Mouse (Mus musculus) midbrain, embryonic 15.5 days (tissue): ENCODE measurements around the gene Utp14a. TPM values are rescaled to one million over a fixed set of nuclear protein-coding genes. Genes with fewer than 3 reads are reported as not detected.
A peak's percentile ranks its signal among the peaks of the same experiment; 100 is the strongest.

Experiments
- ATAC-seq: fragments of 200-750 bp; cut with Nextera tagmentation; replicated peaks from 2 replicates; pipeline ENCODE4 v1.8.0; 2017; ENCODE audit warnings: moderate TSS enrichment
- H3K27ac ChIP-seq: fragments of 300-500 bp; sonication (generic); 2 replicates; pipeline ENCODE4 v1.5.1; 2015; ENCODE audit warnings: mild to moderate bottlenecking, inconsistent platforms
- H3K27me3 ChIP-seq: fragments of 300-500 bp; sonication (generic); replicated peaks from 2 replicates; pipeline ENCODE4 v1.6.1; 2015; ENCODE audit warnings: inconsistent platforms
- H3K36me3 ChIP-seq: fragments of 300-500 bp; sonication (generic); replicated peaks from 2 replicates; pipeline ENCODE4 v1.6.1; 2015; ENCODE audit warnings: inconsistent platforms
- H3K4me1 ChIP-seq: fragments of 300-500 bp; sonication (generic); 2 replicates; pipeline ENCODE4 v1.6.1; 2015; ENCODE audit warnings: inconsistent platforms
- H3K4me2 ChIP-seq: fragments of 300-500 bp; sonication (generic); 2 replicates; pipeline ENCODE4 v1.6.1; 2015; ENCODE audit warnings: inconsistent platforms, mild to moderate bottlenecking, moderate library complexity
- H3K4me3 ChIP-seq: fragments of 300-500 bp; sonication (generic); 2 replicates; pipeline ENCODE4 v1.5.1; 2015; ENCODE audit warnings: mild to moderate bottlenecking, inconsistent platforms
- H3K9ac ChIP-seq: fragments of 300-500 bp; sonication (generic); 2 replicates; pipeline ENCODE4 v1.6.1; 2015; ENCODE audit warnings: mild to moderate bottlenecking, inconsistent platforms
- H3K9me3 ChIP-seq: fragments of 300-500 bp; sonication (generic); 2 replicates; pipeline ENCODE4 v1.6.1; 2016; ENCODE audit warnings: inconsistent platforms
- WGBS: fragments of 180-500 bp; shearing (Covaris S2); methylation state at CpG from one replicate; pipeline ENCODE4 v1.1.7; 2015; ENCODE audit warnings: mixed read lengths; 5-methylcytosine and 5-hydroxymethylcytosine counted together
- polyA plus RNA-seq: library from polyadenylated mRNA; unstranded; fragments of >200 nt; fragmentation: Nextera tagmentation; extraction: Ambion mirVana; gene quantifications from 2 replicates; pipeline ENCODE4 v1.2.1, GENCODE M21; 2015

Gene Utp14a
- polyA plus RNA-seq, 1 experiment from 2014 or later: 16.0 TPM

- Histone ChIP-seq H3K27ac (no peak overlapping the region), H3K4me2 (no peak overlapping the region), H3K9me3 (no peaks in the 10 kb centered on the region), H3K36me3 (no peaks in the 10 kb centered on the region), H3K9ac (no peak overlapping the region), H3K27me3 (no peaks in the 10 kb centered on the region), H3K4me1 (no peaks in the 10 kb centered on the region), H3K4me3 (no peak overlapping the region)
- 49% methylated on average over 3 of the region's 3 CpGs for WGBS
- ATAC-seq: no peak
Observed at GRCm38 (mm10) chrX:48278103-48278502, 21.4 kb downstream of the Utp14a start.

GRCm38 (mm10) chrX:48284386-48285005, 27.8 kb downstream of the Utp14a start:
- peak; percentile 92 for ATAC-seq
- H3K27me3 ChIP-seq: no peaks in the 10 kb centered on the region
- no peaks in the 10 kb centered on the region for H3K36me3 ChIP-seq
- peak overlapping the region; percentile 45 for H3K4me3 ChIP-seq
- peak overlapping the region; percentile 57 for H3K9ac ChIP-seq
- H3K4me2 ChIP-seq: peak overlapping the region; percentile 56
- 18% methylated on average over 27 of the region's 37 CpGs for WGBS
- H3K4me1 ChIP-seq: no peaks in the 10 kb centered on the region
- H3K9me3 ChIP-seq: no peaks in the 10 kb centered on the region
- H3K27ac ChIP-seq: peak overlapping the region; percentile 91

GRCm38 (mm10) chrX:48285006-48285650, 28.5 kb downstream of the Utp14a start:
- peak; percentile 90 for ATAC-seq
- H3K27ac ChIP-seq: peak overlapping the region; percentile 91
- no peaks in the 10 kb centered on the region for H3K36me3 ChIP-seq
- H3K4me3 ChIP-seq: peak overlapping the region; percentile 45
- no peaks in the 10 kb centered on the region for H3K27me3 ChIP-seq
- H3K9ac ChIP-seq: peak overlapping the region; percentile 57
- H3K4me2 ChIP-seq: peak overlapping the region; percentile 56
- no peaks in the 10 kb centered on the region for H3K4me1 ChIP-seq
- WGBS: 19% methylated on average over 23 of the region's 42 CpGs
- H3K9me3 ChIP-seq: no peaks in the 10 kb centered on the region

- 34% methylated on average over 26 of the region's 34 CpGs for WGBS
- Histone ChIP-seq H3K4me2 (peak overlapping the region; percentile 56), H3K9me3 (no peaks in the 10 kb centered on the region), H3K27me3 (no peaks in the 10 kb centered on the region), H3K4me1 (no peaks in the 10 kb centered on the region), H3K9ac (peak overlapping the region; percentile 32; the same call in 1 of the 2 replicates), H3K27ac (peak overlapping the region; percentile 65), H3K36me3 (no peaks in the 10 kb centered on the region), H3K4me3 (peak overlapping the region; percentile 45)
- ATAC-seq: peak; percentile 70
Observed at GRCm38 (mm10) chrX:48285651-48286021, 29.0 kb downstream of the Utp14a start.

GRCm38 (mm10) chrX:48286488-48286887, 29.8 kb downstream of the Utp14a start:
- Histone ChIP-seq H3K9ac (no peak overlapping the region), H3K9me3 (no peaks in the 10 kb centered on the region), H3K27me3 (no peaks in the 10 kb centered on the region), H3K27ac (no peak overlapping the region), H3K4me2 (no peak overlapping the region), H3K36me3 (no peaks in the 10 kb centered on the region), H3K4me3 (no peak overlapping the region), H3K4me1 (no peaks in the 10 kb centered on the region)
- ATAC-seq: no peak
- WGBS: 25% methylated on average over 6 of the region's 6 CpGs

- 71% methylated on average over 4 of the region's 4 CpGs for WGBS
- Histone ChIP-seq H3K4me3 (no peak overlapping the region), H3K27ac (no peak overlapping the region), H3K9me3 (no peaks in the 10 kb centered on the region), H3K9ac (no peak overlapping the region), H3K4me1 (no peaks in the 10 kb centered on the region), H3K4me2 (no peak overlapping the region), H3K27me3 (no peaks in the 10 kb centered on the region), H3K36me3 (no peaks in the 10 kb centered on the region)
- ATAC-seq: no peak
Observed at GRCm38 (mm10) chrX:48288008-48288407, 31.3 kb downstream of the Utp14a start.

GRCm38 (mm10) chrX:48291413-48291812, 34.8 kb downstream of the Utp14a start:
- 41% methylated on average over 3 of the region's 3 CpGs for WGBS
- Histone ChIP-seq H3K4me3 (no peak overlapping the region), H3K27ac (no peak overlapping the region), H3K9ac (no peak overlapping the region), H3K36me3 (no peaks in the 10 kb centered on the region), H3K4me2 (no peak overlapping the region), H3K4me1 (no peaks in the 10 kb centered on the region), H3K9me3 (no peaks in the 10 kb centered on the region), H3K27me3 (no peaks in the 10 kb centered on the region)
- ATAC-seq: no peak

GRCm38 (mm10) chrX:48305356-48305755, 48.7 kb downstream of the Utp14a start:
- Histone ChIP-seq H3K27me3 (no peaks in the 10 kb centered on the region), H3K36me3 (no peaks in the 10 kb centered on the region), H3K9me3 (no peaks in the 10 kb centered on the region), H3K4me3 (no peak overlapping the region), H3K4me1 (no peaks in the 10 kb centered on the region), H3K9ac (no peak overlapping the region), H3K4me2 (no peak overlapping the region), H3K27ac (no peak overlapping the region)
- no peak for ATAC-seq
- 83% methylated on average over 4 of the region's 4 CpGs for WGBS

GRCm38 (mm10) chrX:48310706-48311517, 54.2 kb downstream of the Utp14a start:
- H3K27ac ChIP-seq: no peak overlapping the region
- ATAC-seq: no peak; the same call in 1 of the 2 replicates
- no peaks in the 10 kb centered on the region for H3K27me3 ChIP-seq
- 32% methylated on average over 26 of the region's 26 CpGs for WGBS
- no peak overlapping the region for H3K9ac ChIP-seq
- H3K4me1 ChIP-seq: peaks cover 7% of the 10 kb centered on the region; the same call in 1 of the 2 replicates
- peak overlapping the region; percentile 50 for H3K4me2 ChIP-seq
- H3K4me3 ChIP-seq: peak overlapping the region; percentile 15; the same call in 1 of the 2 replicates
- H3K36me3 ChIP-seq: no peaks in the 10 kb centered on the region
- H3K9me3 ChIP-seq: no peaks in the 10 kb centered on the region

GRCm38 (mm10) chrX:48311727-48312126, 55.1 kb downstream of the Utp14a start:
- WGBS: 83% methylated on average over 5 of the region's 5 CpGs
- peaks cover 7% of the 10 kb centered on the region; the same call in 1 of the 2 replicates for H3K4me1 ChIP-seq
- no peak overlapping the region for H3K9ac ChIP-seq
- no peaks in the 10 kb centered on the region for H3K36me3 ChIP-seq
- H3K9me3 ChIP-seq: no peaks in the 10 kb centered on the region
- H3K27ac ChIP-seq: no peak overlapping the region
- no peak for ATAC-seq
- H3K4me3 ChIP-seq: no peak overlapping the region
- no peaks in the 10 kb centered on the region for H3K27me3 ChIP-seq
- no peak overlapping the region for H3K4me2 ChIP-seq

- ATAC-seq: peak; percentile 73
- peak overlapping the region; percentile 44 for H3K4me3 ChIP-seq
- H3K9ac ChIP-seq: peak overlapping the region; percentile 22; the same call in 1 of the 2 replicates
- no peaks in the 10 kb centered on the region for H3K36me3 ChIP-seq
- 13% methylated on average over 29 of the region's 33 CpGs for WGBS
- peak overlapping the region; percentile 65 for H3K4me2 ChIP-seq
- no peaks in the 10 kb centered on the region for H3K9me3 ChIP-seq
- no peaks in the 10 kb centered on the region for H3K27me3 ChIP-seq
- peaks cover 7% of the 10 kb centered on the region; the same call in 1 of the 2 replicates for H3K4me1 ChIP-seq
- H3K27ac ChIP-seq: no peak overlapping the region
Observed at GRCm38 (mm10) chrX:48314530-48315079, 57.9 kb downstream of the Utp14a start.

- no peak overlapping the region for H3K4me2 ChIP-seq
- WGBS: 68% methylated on average over 3 of the region's 3 CpGs
- peaks cover 4% of the 10 kb centered on the region; the same call in 1 of the 2 replicates for H3K4me1 ChIP-seq
Observed at GRCm38 (mm10) chrX:48317444-48317843, 60.8 kb downstream of the Utp14a start.

More at GRCm38 (mm10) chrX:48317444-48317843, 60.8 kb downstream of the Utp14a start:
- Histone ChIP-seq H3K9me3 (no peaks in the 10 kb centered on the region), H3K4me3 (no peak overlapping the region), H3K27me3 (no peaks in the 10 kb centered on the region), H3K36me3 (no peaks in the 10 kb centered on the region), H3K9ac (no peak overlapping the region), H3K27ac (no peak overlapping the region)
- ATAC-seq: no peak
